Mouse (Mus musculus) brain, embryonic 14.5 days (tissue): ENCODE results near the gene Washc2. TPM values are rescaled to one million over a fixed set of nuclear protein-coding genes. Genes with fewer than 3 reads are reported as not detected.
"Not testable (repeated sequence)": the region's sequence is repeated elsewhere in the genome, so short reads cannot be mapped to it uniquely, and the experiment has no call there.

Source experiments
- DNase-seq: peaks from one replicate; pipeline ENCODE4 v3.0.0-alpha.2; 2011; ENCODE audit warnings: low read depth
- CTCF ChIP-seq: fragments of 200-500 bp; IDR thresholded peaks from 2 replicates; pipeline ENCODE4 v1.5.1; 2012; ENCODE audit warnings: inconsistent platforms, mild to moderate bottlenecking, moderate library complexity, borderline replicate concordance; ENCODE audit not compliant: insufficient read depth, insufficient read length; ENCODE audit errors: extremely low read depth
- POLR2A ChIP-seq: fragments of 200-500 bp; IDR thresholded peaks from 2 replicates; pipeline ENCODE4 v1.6.1; 2012; ENCODE audit warnings: mild to moderate bottlenecking, inconsistent platforms, borderline replicate concordance; ENCODE audit not compliant: poor library complexity, insufficient read depth, insufficient read length, severe bottlenecking; ENCODE audit errors: extremely low read depth
- polyA plus RNA-seq: library from polyadenylated mRNA; depleted of rRNA; stranded (reverse); fragments of >200 nt; gene quantifications from 2 replicates; pipeline ENCODE4 v1.2.3, GENCODE M21; 2012; rRNA removed

Gene Washc2
- 103 and 105 TPM in 2 replicates for polyA plus RNA-seq

DNA sequence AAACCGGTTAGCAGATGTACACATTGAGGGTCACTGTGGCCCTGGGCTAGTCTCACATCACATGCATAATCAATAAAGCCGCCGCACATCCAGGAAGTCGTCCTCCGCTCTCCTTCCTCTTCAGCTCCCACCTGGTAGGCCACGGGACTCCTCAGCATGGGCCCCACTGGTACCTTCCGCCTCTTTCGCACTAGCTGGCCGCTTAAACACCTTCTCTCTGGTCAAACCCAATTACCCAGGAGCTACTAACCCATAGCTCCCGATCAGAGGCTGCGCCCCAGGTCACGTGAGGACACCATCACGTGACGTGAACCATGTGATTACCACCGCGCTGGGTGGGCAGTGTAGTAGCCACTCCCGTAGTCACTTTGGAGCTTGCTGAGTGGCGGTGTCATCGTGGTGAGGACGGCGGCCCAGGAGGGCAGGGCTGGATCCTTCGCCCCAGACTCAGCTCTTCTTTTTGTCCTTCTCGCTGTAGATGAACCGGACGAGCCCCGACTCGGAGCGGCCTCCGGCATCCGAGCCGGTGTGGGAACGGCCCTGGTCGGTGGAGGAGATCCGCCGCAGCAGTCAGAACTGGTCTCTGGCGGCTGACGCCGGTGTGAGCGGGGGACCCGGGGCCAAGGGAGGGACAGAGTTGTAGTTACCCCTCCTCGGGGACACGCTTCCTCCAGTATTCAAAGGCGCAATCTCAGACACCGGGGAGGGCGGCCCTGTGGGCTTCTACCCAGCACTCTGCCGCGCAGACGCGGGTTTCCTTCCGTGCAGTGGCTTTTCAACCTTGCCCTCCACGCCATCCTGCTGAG lies at the start of gene Washc2:
Gene Washc2 (plus strand): TSS at position 310 of the 806 bp plus-strand sequence.
- DNase-seq, result peak; percentile 98
- TF ChIP-seq CTCF (no peak), POLR2A (no peak)

- no peak for TF ChIP-seq CTCF
- no peak for DNase-seq
Observed at GRCm38 (mm10) chr6:116166383-116166782, 41.5 kb upstream of the Washc2 start.

GRCm38 (mm10) chr6:116173511-116174099 lies 34.2 kb upstream of the Washc2 start:
- not testable (repeated sequence) for DNase-seq

GRCm38 (mm10) chr6:116178376-116178775 lies 29.5 kb upstream of the Washc2 start:
- TF ChIP-seq POLR2A, result no peak
- TF ChIP-seq CTCF, result no peak
- DNase-seq, result no peak

DNA sequence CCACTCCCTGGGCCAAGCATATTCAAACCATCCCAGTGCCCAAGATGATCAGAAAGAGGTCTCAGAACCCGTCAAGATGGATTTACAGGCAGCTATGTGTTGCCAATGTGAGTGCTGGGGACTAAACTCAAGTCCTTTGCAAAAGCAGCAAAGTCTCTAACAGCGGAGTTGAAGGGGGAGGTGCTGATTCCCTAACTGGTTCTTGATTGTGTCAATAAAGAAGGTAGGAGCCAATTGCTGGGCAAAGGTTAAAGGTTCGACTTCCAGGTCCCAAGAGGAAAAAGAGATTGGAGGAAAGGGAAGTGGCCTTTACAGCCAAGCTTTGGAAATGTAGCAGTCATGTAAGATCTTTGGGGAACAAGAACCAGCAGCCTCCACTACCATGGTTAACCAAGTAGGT lies 27.1 kb upstream of the Washc2 start:
- TF ChIP-seq POLR2A (no peak), CTCF (no peak)
- no peak for DNase-seq

DNA sequence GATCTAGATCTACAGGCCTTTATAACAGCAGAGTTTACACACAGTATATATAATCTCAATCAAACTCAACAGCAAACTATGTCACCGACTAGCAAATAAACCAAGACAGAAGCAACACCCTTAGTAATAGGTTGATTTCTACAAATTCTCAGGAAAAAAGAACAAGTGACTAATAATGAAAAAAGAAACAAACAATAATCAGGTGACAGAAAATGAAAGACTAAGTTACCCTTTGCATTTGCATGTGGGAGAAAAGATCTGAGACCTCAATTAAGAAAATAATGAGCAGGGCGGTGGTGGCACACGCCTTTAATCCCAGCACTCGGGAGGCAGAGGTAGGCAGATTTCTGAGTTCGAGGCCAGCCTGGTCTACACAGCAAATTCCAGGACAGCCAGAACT lies 24.3 kb upstream of the Washc2 start:
- TF ChIP-seq POLR2A, result no peak
- no peak for DNase-seq

- TF ChIP-seq CTCF (no peak), POLR2A (no peak)
- DNase-seq, result no peak
Observed at GRCm38 (mm10) chr6:116186485-116186884, 21.4 kb upstream of the Washc2 start.

GRCm38 (mm10) chr6:116189417-116189816 lies 18.4 kb upstream of the Washc2 start:
- DNase-seq, result no peak
- no peak for TF ChIP-seq POLR2A
- TF ChIP-seq CTCF, result no peak

DNA sequence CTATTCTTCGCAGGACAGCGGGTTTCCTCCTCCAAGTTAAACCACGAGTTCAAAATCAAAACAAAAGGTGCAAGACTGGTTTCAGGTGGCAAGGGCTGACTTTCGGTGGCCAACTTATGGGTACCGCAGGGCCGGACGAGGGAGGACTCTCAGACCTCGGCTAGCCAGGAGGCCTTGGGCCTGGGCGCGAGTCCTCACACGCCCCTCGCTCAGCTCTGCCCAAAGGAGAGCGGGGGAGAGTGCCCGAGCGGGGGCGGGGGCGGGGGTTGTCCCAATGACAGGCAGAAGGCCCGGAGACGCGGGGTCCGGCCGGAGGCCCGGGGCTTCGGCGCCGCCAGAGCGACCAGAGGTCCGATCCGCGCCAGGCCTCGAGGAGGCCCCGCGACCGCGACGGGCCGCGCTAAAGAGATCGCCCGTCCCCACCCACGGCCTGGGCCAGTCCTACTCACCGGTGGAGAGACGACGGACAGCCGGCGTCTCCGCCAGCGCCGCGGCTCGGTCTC lies 15.0 kb upstream of the Washc2 start:
- peak; percentile 59 for DNase-seq
- TF ChIP-seq CTCF (no peak), POLR2A (no peak)

- TF ChIP-seq POLR2A, result peak; percentile 61; the same call in 1 of the 2 replicates
- no peak for TF ChIP-seq CTCF
Observed at GRCm38 (mm10) chr6:116193394-116194393, 14.1 kb upstream of the Washc2 start, which contains the start of gene Tmcc1. TSS of gene Tmcc1 (minus strand) at chr6:116193486.

DNA sequence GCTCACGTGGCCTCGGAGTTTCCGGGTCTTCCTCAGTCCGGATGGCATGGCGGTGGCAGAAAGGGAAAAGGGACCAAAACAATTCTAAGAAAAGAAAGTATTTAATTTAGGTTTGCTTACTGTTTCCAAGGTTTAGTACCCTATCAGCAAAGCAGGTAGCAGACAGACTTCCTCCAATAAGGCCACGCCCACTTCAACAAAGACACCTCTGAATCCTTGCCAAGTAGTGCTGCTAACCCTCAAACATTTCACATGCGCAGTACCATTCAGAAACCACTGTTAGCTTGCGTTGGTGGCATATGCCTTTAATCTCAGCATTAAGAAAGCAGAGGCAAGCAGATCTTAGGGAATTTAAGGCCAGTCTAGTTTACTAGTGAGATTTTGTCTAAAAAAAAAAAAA lies 12.0 kb upstream of the Washc2 start:
- TF ChIP-seq CTCF (no peak), POLR2A (no peak)
- no peak for DNase-seq

More at GRCm38 (mm10) chr6:116193394-116194393, 14.1 kb upstream of the Washc2 start, which contains the start of gene Tmcc1:
- DNase-seq, result peak; percentile 98

GRCm38 (mm10) chr6:116198173-116198572 lies 9.7 kb upstream of the Washc2 start:
- DNase-seq, result peak; percentile 64
- TF ChIP-seq CTCF, result peak; percentile 52; the same call in 1 of the 2 replicates
- no peak for TF ChIP-seq POLR2A
